Mouse (Mus musculus) cortical plate, adult 2 months (tissue): ENCODE measurements around the gene Fbh1.

Experiments
- CTCF ChIP-seq: fragments of 200-500 bp; IDR thresholded peaks from 2 replicates; pipeline ENCODE4 v1.5.1; 2011; ENCODE audit warnings: mild to moderate bottlenecking, control low read depth, low read length; ENCODE audit not compliant: insufficient read depth; ENCODE audit errors: extremely low read depth
- POLR2A ChIP-seq: fragments of 200-500 bp; IDR thresholded peaks from 2 replicates; pipeline ENCODE4 v1.6.1; 2011; ENCODE audit warnings: mild to moderate bottlenecking, low read length, control low read depth; ENCODE audit not compliant: insufficient read depth; ENCODE audit errors: extremely low read depth

DNA sequence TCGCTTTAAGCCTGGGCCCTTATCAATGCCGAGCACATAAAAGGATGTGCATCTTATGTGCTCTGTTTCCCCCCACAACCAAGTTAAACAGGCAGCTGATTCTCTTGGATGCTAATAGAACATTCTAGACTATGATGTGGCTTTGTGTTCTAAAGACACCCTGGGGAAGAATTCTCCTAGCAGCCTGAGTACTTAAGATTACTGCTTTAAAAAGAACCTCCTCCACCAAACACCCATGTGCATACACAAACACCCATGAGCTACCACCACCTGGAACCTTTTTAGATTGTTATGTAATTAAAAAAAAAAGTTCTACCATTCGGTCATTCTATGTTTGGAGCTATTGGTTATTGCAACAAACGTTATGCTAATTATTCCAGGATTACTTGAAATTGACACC, 5.0 kb downstream of the Fbh1 start:
- TF ChIP-seq CTCF (no peak), POLR2A (no peak)
